Mouse (Mus musculus) embryo, embryonic 11.5 days (tissue): ENCODE measurements around the gene Shisa7.
"Not testable (repeated sequence)": the region's sequence is repeated elsewhere in the genome, so short reads cannot be mapped to it uniquely, and the experiment has no call there.

Experiments used
- DNase-seq: peaks from one replicate; pipeline ENCODE4 v3.0.0-alpha.2; 2012; ENCODE audit warnings: low read depth, low spot score

Shisa7 gene

DNA sequence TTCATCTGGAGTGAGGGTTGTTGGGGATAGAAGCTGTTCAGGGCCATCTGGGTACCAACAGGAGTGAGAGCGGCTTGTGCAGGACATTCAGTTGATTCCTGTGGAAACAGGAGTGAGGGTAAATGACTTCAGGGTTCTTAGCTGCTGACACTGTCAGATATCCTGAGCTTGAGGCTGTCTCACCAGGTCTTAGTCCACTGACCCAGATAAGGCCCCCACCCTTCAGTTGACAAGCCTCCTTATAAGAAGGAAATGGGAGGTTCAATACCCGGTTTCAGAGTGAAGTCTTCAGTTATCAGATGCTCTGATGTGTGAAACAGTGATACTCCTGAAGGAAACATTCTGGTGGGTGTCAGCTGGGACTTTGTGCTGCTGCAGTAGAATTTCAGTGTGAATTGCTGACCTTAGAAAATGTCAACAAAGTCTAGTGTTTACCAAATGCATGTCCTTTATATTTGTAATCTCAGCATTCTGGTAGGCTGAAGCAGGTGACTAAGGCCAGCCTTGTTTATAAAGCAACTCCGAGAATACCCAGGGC lies 49.8 kb downstream of the Shisa7 start:
- no peak for DNase-seq

DNA sequence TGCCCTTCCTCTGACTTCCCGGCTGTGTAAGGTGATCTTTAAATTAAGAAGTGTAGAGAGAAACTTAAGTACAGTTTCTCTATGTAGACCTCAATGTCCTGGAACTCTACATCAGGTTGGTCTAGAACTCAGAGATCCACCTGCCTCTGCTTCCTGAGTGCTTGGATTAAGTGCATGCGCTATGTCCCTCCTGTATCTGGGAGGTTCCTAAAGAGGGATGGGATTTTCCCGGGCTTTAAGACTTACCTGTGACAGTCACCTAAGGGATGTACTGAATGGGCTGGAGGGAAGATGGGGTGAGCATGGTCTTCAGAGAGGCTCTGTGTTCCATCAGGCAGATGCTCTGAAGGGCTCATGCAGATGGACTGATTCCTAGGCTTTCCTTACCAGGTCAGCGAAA lies 50.8 kb downstream of the Shisa7 start:
- DNase-seq: no peak

DNA sequence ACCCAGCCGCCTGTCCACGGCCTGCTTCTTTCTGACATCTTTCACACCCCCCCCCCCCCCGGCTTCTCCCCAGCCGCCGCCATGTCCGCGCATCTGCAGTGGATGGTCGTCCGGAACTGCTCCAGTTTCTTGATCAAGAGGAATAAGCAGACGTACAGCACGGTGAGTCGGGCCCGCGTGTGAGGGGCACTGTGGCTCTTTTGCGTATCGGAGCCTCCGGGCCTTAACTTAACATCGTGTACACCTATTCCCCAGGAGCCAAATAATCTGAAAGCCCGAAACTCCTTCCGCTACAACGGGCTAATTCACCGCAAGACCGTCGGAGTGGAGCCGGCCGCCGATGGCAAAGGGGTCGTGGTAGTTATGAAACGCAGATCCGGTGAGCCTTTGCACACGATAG lies 51.2 kb downstream of the Shisa7 start:
- DNase-seq: not testable (repeated sequence)

DNA sequence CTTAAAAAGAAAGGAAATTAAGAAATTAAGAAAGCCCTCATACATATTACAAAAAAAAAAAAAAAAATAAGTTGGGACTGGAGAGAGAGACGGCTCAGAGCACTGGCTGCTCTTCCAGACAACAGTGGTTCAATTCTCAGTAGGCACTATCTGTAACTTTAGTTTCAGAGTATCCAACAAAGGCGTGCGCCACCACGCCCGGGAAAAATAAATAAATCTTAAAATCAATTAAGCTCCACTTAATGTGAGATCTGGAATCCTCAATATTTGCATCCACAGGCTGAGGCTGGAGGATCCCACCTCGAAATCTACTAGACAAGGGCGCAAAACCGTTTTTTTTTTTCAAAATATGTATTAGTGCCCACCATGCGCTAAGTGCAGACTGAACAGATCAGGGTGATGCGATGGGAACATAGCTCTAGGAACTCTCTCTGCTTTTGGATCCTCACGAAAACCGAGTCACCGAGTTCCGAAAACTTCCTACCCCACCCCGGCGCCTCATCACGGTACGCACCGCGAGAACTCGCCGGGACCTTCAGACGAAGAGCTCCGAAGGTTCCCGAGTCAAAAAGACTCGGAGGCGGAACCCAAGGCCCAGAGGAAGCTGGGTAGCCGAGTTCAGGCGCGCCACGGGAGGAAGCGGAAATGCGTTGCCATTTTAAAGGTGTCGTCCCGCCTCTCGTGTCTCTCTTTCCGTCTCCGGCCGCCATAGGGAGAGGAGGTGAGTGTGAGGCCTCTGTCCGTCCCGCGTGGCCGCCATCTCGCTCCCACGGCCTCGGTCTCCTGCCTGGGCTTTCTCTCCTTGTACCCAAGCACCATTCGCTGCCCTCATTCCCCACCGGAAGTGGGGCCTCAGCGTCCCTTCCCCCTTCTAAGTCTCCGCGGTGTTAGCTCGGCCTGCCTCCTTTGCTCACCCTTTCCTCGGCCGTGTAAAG lies 52.0 kb downstream of the Shisa7 start, which contains the start of gene Rpl28:
Gene Rpl28 (plus strand): TSS at position 597 of the 935 bp plus-strand sequence.
- peak; percentile 96 for DNase-seq

- no peak for DNase-seq
Observed at GRCm38 (mm10) chr7:4789436-4789935, 55.0 kb downstream of the Shisa7 start, which contains the start of gene Tmem238. Gene Tmem238, minus strand, starts transcription at chr7:4789656.

DNA sequence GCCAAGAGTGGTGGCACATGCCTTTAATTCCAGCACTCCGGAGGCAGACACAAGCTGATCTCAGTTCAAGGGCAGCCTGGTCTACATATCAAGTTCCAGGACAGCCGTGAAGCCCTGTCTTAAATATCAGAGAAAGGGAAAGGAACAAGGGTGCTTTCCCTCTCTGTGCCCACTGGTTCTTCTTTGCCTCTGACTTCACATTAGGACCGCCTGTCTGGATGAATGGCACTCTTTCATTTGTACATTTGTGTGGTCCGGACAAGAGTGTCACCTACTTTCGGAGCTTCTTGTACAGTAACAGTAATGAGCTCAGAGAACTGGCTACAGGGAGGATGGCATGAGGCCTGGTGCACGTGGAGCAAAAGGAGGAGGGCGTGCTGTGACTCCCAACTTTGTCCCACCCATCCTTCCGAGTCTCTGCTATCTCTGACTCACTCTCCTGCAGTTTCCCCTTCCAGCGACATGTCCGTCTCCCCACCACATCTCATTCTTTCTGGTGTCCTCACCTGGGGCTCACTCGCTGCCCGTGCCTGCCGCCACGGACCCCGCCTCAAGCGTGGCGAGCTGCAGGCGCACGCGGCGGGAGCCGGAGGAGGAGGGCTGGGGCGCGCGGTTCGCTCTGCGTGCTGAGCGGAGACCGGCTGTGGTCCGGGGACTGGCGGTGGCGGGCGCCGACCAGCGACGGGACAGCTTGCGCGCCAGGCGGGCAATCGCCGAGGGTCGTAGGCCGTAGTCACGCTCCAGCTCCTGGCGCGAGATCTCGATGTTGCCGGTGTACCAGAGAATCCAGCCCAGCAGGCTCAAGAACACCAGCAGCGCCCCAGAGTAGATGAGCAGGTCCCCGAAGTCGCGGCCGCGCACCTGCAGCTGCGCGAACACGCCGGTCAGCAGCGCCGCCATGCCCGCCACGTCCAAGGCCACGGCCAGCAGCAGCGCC lies 55.7 kb downstream of the Shisa7 start:
- no peak for DNase-seq

- DNase-seq: no peak
Observed at GRCm38 (mm10) chr7:4783667-4784268, 60.7 kb downstream of the Shisa7 start.

- DNase-seq: no peak
Observed at GRCm38 (mm10) chr7:4782759-4783158, 61.7 kb downstream of the Shisa7 start, which contains the start of the genes Il11 and Tmem190. Gene Il11, minus strand, starts transcription at chr7:4782859. Gene Tmem190, plus strand, starts transcription at chr7:4782937.

DNA sequence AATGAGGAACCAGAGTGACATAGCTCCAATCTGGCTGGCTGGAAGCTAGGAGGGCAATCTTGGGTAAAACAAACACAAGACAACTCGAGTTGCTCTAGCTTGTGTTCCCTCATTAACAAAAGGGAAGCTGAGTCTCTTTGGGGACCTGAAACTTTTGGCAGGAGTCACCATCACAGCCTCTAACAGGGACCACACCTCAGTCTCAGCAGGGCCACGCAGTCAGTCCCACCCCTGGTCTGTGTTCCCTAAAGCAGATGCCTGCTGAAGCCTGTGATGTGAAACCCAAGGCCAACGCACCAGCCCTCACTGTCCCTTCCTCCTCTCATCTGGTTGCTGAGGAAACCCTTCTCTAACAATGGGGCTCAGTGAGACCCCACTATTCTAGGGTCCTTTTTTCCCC lies 62.4 kb downstream of the Shisa7 start:
- DNase-seq: no peak

DNA sequence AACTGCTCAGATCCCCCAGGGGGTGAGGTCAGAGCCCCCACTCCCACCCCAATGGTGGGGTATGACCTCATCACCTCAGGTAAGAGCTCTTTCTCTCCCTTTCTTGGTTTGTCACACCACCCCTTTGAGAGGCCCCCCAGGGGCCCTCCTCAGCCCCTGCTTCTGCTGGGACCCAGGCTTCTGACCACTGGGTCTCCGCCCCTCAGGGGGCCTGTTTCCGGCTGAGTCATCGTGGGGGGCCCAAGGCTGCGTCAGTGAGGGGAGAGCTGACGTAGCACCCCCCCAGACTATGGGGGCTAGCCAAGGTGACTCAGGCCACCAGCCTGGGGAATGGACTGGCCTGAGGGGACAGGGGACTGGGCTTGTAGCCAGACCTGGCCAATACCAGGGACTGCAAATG lies 64.6 kb downstream of the Shisa7 start:
- no peak for DNase-seq

DNA sequence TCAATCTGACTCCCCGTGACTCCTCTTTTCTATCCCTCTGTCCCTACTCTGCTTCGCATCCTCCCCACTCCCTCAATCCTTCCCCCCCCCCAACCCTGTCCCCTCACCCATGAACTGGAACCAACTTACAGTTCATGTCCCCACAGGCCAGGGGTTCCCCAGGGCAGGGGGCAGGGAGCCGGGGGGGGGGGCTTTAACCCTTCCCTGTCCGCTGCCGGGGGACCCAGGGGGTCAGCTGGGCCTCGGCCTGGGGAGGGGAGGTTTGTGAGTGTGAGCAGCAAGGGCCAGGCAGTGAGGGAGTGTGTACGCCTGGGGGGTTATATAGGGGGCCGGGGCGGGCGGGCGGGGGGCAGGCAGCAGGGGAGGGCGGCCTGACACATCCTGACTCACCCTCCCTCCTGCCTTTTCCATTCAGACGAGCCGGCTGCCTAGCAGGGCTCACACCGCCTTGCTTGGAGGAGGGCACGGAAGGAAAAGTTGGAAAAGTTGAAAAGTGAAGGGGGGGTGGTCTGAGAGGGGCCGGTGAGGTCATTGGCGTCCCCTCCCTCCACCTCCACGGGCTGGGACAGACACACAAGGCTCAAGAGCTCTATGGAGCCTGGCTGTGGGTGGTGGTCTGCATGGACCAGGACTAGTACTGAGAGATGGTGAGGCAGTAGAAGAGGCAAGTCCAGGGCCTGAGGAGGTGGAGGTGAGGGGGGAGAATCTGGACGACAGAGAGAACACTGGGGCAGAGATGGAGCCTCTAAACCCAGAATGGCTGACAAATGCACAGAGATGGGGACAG lies 66.5 kb downstream of the Shisa7 start:
- no peak for DNase-seq

DNA sequence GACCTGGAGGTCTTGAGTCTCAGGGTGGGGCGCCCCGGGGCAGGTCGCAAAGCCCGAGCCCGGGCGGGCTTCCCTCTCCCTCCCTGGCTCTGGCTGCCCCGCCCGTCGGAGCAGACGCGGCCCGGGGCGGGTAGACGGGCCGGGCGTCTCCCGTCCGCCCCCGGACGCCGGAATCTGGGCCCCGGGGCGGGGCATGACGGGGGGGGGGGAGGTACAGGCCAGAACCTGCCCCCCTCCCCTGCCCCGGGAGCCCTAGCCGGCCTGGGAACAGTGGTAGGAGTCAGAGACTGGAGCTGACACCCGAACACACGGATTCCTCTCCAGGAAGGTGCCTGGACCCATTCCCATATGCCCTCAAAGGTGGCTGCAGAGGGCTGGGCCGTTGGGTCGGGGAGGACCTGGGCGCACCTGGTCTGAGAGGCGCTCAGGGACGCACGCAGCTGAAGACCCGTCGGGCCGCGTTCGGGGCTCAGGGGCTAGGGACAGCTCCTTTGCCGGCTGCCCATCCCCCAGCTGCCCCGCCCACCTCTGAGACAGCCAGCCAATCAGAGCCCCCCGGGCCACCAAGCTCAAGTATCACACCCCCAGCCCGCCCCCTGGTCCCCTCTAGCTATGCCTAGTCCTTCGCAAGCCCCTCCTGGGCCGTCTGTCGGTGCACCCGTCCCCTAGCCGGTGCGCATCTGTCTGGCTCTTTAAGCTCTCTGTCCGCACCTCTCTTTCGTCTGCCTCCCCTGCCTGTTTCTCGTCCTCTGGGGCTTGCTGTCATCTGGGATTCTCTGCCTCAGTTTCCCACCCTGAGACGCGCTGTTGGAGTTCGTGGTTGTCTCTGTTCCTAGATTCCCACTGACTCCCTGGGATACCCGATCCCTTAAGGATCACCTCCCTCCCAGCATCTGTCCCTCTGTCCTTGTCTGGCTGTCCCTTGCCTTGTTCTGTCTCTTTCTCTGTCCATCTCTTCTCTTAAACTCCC lies 67.3 kb downstream of the Shisa7 start:
- peak; percentile 59 for DNase-seq

DNA sequence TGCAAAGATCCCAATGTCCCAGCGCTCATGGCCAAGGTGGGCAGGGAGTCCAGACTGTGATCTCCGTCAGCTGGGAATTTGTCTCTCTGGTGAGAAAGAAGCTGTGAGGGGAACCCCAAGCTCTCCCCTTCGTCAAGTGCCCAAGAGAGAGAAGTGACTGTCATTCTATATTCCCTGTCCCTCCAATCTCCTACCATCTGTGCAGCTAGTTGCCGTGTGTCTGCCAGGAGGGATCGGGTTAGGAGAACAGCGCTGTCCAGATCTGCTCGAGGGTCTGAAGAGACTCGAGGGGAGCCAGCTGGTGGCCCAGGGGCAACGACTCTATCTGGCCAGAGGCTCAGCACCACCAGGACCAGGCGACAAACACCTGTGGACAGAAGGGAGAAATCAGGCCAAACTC lies 68.4 kb downstream of the Shisa7 start:
- no peak for DNase-seq
